Mouse (Mus musculus) right cerebral cortex, postnatal 36 days (tissue): Measurements from ENCODE around the gene Tsga10ip.
"Not testable (repeated sequence)": the region's sequence is repeated elsewhere in the genome, so short reads cannot be mapped to it uniquely, and the experiment has no call there.

ENCODE experiments used
- DNase-seq, 2 experiments: peaks; one replicate each; pipeline ENCODE4 v3.0.0; 2022; ENCODE audit warnings: low spot score in 2 of 2, mixed read lengths in 1 of 2

Gene Tsga10ip

GRCm38 (mm10) chr19:5390416-5390815 is 11.9 kb downstream of the Tsga10ip start:
- no peak for DNase-seq

DNA sequence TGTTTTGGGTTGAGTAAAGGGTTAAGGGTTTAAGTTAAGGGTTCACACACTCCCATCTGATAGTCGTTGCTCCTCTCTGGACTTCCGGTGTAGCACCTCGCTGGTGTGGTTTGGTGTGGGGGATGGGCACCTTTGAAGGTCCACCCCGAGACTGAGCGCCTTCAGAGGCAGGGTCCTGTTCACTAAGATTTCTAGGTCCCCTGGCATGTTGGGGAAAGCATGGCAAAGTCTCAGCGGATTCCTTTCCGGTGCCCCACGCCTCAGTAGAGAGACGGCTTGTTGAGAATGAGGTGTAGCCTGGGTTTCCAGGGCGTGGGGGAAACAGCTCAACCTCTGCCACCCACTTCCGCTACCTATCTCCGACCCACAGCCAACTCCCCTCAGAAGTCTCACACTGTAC is 12.7 kb downstream of the Tsga10ip start:
- DNase-seq, result no peak

GRCm38 (mm10) chr19:5388588-5389242 is 13.6 kb downstream of the Tsga10ip start, which contains the start of gene Sart1:
TSS of gene Sart1 (minus strand) at chr19:5388703.
- DNase-seq, result peak; percentile 95 to 96

DNA sequence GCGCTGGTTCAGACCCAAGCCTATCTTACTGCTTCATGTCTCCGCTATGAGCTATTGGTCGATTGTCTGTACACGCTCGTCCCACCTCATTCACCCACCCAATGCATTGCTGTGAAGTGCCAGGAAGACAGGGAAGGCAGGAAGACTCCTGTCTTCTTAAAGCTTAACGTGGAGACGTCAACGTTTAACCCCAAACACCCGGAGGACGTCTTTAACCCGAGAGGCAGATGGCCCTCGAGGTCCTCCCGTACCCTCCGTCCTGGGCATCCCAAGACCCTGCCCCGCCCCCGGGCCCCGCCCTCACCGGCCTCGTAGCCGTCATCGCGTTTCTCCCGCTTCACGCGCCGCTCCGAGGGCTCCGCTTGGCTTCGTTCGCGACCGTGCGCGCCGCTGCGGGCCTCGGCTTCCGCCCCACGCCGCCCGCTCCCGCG is 14.3 kb downstream of the Tsga10ip start:
- no peak for DNase-seq

- DNase-seq, result no peak
Measured at GRCm38 (mm10) chr19:5384715-5385114, 17.6 kb downstream of the Tsga10ip start.

- no peak for DNase-seq
Measured at GRCm38 (mm10) chr19:5383326-5383725, 19.0 kb downstream of the Tsga10ip start.

DNA sequence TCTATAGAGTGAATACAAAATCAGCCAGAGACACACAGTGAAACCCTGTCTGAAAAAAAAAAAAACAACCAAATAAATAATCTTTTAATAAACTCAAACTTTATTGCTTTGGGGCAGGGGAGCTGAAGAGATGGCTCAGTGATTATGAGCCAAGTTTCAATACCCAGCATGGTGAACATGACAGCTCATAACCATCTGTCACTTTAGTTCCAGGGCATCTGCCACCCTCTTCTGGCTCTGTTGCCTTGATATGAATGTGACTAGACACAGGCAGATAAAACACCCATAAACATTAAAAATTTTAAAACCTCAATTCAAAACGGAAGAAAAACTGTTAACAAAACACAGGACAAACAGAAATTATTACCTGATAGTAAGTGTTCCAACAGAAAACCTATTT is 24.9 kb downstream of the Tsga10ip start:
- no peak for DNase-seq

- DNase-seq, result no peak
Measured at GRCm38 (mm10) chr19:5374748-5375147, 27.6 kb downstream of the Tsga10ip start.

GRCm38 (mm10) chr19:5374177-5374576 is 28.1 kb downstream of the Tsga10ip start:
- DNase-seq, result no peak

GRCm38 (mm10) chr19:5372724-5373123 is 29.6 kb downstream of the Tsga10ip start:
- no peak for DNase-seq

DNA sequence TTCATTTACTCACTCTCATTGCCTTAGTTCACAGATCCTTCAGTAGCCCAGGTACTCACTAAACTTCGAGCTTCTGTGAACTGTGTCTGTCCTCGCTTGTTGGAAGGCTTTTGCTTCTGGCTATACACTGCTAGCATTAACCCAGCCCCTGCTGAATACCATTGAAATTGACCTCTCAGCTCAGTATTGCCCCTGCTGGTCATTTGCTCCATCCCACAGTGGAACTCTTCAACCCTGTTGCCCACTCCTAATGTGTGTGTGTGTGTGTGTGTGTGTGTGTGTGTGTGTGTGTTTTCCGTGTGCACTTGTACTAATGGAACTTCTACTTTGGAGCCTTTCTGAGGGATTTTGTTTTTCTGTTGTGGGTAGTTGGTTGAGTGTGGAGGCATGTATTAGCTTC is 31.4 kb downstream of the Tsga10ip start:
- DNase-seq, result no peak

DNA sequence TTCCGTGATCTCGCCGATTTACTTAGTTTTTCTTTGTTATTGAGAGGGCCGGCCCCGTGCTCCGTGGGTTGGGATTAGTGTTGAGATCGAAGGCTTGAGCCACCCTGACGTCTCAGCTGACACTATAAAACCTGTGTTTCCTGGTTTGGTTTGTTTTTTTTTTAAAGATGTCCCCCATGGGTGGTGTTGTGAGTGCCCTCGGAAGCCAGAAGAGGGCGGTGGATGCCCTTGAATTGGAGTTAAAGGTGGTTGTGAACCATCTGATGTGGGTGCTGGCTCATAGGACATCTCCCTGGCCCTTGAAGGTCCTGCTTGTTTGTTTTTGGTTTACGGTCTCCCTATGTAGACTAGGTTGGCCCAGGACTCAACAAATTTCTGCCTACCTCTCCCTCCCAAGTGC is 34.9 kb downstream of the Tsga10ip start:
- DNase-seq, result no peak

DNA sequence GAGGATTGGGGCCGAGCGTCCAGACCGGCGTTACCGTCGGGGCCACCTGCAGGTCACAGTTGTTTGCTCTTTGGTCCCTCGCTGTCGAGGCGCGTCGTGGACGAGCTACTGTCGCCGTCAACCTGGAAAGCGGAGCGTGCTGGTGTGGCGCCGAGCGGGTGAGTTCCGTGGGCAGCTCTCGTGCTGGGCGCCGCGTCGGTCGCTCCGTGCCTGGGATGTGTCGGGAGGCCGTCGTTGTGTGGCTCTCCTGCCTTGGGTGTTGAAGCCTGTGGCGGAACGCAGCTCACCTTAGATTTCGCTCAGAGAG is 35.3 kb downstream of the Tsga10ip start, which contains the start of gene Banf1:
TSS of gene Banf1 (minus strand) at position 116 of the 307 bp plus-strand sequence.
- peak in 1 of 2 experiments; percentile 10 for DNase-seq

DNA sequence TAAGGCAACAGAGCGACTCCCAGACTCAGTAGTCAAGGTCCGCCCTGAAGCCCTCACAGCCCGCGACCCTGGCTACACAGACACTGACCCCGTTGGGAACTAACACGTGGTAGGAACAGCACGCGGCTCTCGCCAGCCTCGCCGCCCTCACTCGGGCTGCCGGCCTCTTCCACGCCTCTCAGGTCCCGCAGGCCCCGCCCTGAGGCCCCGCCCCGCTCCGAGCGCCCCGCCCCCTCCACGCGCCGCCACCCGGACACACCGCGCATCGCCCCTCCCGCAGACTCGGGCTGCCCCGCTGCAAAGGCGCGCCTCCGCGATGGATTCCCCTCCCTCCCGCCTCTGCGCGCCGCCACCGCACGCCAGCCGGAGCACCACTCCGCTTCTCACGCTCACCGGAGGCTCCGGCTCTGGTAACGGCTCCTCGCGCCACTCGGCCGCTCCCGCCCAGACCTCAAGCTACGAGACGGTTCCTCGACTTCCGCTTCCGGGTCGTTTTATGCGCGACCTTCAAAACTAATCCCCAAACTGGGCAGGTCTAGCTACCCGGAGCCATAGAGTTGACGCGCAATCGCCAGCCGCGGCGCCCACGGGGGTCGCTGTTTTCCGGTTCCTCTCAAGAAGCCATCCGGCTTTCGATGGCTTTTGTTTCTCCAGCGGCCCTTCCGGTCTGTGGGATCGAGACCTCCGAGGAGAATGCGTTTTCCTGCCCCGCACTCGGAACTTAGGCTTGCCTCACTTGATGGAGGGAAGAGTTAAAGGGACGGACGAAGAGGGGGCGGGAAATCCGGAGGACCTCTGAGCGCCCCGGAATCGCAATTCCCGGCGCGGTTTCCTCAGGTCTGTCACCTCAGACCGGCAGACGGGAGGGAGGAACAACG is 35.9 kb downstream of the Tsga10ip start, which contains the start of gene Eif1ad:
TSS of gene Eif1ad (plus strand) at position 567 of the 878 bp plus-strand sequence.
- peak; percentile 93 to 94 for DNase-seq

DNA sequence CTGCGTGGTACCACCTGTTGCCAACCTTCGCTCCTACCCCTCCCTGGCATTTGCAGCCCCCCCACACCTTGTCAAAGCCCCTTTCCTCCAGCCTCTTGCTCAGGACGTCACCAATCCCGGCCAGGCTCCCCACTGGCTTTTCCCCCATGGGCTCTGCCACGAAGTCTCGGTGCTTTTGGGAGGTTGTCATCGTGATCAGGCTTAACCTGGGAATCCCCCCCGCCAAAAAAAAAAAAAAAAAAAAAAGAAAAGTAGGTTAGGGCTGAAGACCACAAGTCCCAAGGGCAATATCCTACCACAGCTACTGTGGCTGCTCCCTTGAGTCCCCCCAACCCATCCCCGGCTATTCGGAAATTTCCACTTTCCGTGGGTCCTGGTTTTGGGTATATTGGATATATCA is 36.6 kb downstream of the Tsga10ip start:
- no peak for DNase-seq

DNA sequence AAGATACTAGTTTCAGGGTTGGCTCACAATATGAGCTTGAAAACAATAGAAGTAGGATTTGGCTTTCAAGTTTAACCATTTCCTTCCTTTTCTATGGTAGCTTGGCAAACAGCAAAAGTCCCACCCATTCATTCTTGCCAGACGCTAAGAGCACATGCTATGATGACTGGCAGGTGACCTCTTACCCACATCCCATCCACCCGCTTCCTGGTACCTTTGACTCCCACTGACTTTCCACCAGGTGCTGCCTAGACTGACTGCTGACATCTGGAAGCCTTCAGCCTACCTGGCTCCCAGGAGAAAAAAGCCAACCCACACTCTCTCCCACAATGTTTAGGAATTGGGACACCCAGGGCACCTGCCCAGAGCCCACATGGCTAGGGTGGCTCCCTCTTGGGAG is 38.2 kb downstream of the Tsga10ip start:
- no peak for DNase-seq

DNA sequence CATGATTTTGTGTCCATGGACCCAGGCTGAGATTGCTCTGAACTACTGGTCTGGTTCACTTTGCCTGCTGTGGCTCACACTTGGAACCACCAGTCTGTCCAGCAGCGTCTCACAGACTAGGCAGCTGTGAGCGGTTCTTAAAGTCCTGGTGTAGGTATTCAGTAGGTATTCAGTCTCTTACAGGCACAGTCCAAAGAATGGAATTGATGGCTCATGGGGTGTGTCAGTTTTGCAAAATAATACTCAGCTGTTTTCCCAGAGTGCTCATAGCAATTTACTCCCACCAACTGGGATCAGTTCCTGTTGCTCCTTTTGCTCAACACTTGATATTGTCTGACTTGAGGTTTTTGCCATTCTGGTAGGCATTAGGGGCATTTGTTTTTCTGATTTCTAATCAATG is 40.1 kb downstream of the Tsga10ip start:
- DNase-seq, result no peak

GRCm38 (mm10) chr19:5356080-5356479 is 46.2 kb downstream of the Tsga10ip start:
- no peak for DNase-seq

DNA sequence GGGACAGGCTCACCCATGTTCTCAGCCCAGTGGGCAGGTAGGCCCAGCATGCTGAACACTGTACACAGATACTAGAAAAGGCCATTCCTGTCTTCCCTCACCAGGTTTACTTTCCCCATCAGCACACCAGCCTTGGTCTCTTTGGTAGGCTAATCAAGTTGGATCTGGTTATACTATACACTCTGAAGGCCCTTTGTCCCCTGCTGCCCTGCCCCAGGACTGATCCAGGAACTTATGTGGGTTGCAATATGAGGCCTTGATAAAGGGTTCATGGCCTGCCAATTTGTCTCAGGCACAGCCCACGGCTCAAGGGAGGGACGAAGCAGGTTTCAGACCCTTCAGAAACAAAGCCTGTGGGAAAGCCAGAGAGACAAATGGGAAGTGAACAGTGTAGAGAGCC is 48.7 kb downstream of the Tsga10ip start:
- no peak for DNase-seq

GRCm38 (mm10) chr19:5349502-5349873 is 52.8 kb downstream of the Tsga10ip start, which contains the start of gene Cst6:
TSS of gene Cst6 (minus strand) at chr19:5349574.
- not testable (repeated sequence) for DNase-seq

GRCm38 (mm10) chr19:5348526-5349501 is 53.5 kb downstream of the Tsga10ip start:
- DNase-seq, result peak in 1 of 2 experiments; percentile 2

GRCm38 (mm10) chr19:5348064-5348463 is 54.3 kb downstream of the Tsga10ip start:
- DNase-seq, result no peak
